Mouse (Mus musculus): ENCODE results near the gene Spatc1l. TPM values are rescaled to one million over a fixed set of nuclear protein-coding genes. Genes with fewer than 3 reads are reported as not detected.

Spatc1l gene
- not detected in 2 replicates for polyA plus RNA-seq (2015; fragmentation: Nextera tagmentation; extraction: Ambion mirVana)

- Histone ChIP-seq H3K4me2 (no peak within 1 kb of the TSS), H3K9ac (replicated peaks) (no peak within 1 kb of the TSS), H3K36me3 (no peaks in the 10 kb centered on the region), H3K27ac (replicated peaks) (no peak within 1 kb of the TSS), H3K4me1 (no peaks in the 10 kb centered on the region), H3K27me3 (replicated peaks) (no peaks in the 10 kb centered on the region), H3K4me3 (replicated peaks) (no peak within 1 kb of the TSS), H3K9me3 (replicated peaks) (no peaks in the 10 kb centered on the region)
- 88% methylated on average over 10 of the region's 10 CpGs for WGBS
- ATAC-seq (ENCODE audit: low FRiP score): no peak
Observed at GRCm38 (mm10) chr10:76561972-76562371, at the start of gene Spatc1l. Gene Spatc1l (plus strand): TSS chr10:76562272.

GRCm38 (mm10) chr10:76512965-76513583, 49.0 kb upstream of the Spatc1l start:
- Histone ChIP-seq H3K4me2 (no peak overlapping the region), H3K27me3 (replicated peaks) (no peaks in the 10 kb centered on the region), H3K27ac (replicated peaks) (no peak overlapping the region), H3K36me3 (peaks cover 82% of the 10 kb centered on the region), H3K9me3 (replicated peaks) (no peaks in the 10 kb centered on the region), H3K4me3 (replicated peaks) (no peak overlapping the region), H3K9ac (replicated peaks) (no peak overlapping the region), H3K4me1 (no peaks in the 10 kb centered on the region)
- no peak for ATAC-seq (ENCODE audit: low FRiP score)
- 46% methylated on average over 5 of the region's 5 CpGs for WGBS

DNA sequence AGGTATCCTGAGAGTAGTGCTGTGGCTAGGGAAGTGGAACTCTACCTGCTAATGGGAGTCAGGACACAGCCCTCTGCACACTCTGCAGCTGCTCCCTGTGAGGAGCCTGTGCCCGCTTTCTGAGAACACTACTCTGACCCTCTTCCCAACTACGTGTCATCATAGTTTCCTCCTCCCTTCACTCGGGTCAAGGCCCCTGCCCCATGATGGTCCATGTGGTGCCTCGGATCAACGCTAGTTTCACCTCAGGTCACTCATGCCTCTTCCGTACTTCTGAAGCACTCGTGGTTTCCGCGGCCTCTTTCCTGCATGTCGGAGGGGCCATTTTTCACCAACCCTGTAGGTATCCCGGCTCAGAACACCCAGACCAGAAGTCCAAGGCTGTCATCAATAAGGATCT, 31.1 kb upstream of the Spatc1l start:
- peak overlapping the region; percentile 47 for H3K9ac ChIP-seq (replicated peaks)
- H3K9me3 ChIP-seq (replicated peaks): no peaks in the 10 kb centered on the region
- 2% methylated on average over 11 of the region's 11 CpGs for WGBS
- H3K4me2 ChIP-seq: peak overlapping the region; percentile 81
- H3K27me3 ChIP-seq (replicated peaks): no peaks in the 10 kb centered on the region
- H3K36me3 ChIP-seq: peaks cover 18% of the 10 kb centered on the region
- peaks cover 37% of the 10 kb centered on the region for H3K4me1 ChIP-seq
- peak overlapping the region; percentile 69 for H3K27ac ChIP-seq (replicated peaks)
- ATAC-seq (ENCODE audit: low FRiP score): peak; percentile 60
- peak overlapping the region; percentile 84 for H3K4me3 ChIP-seq (replicated peaks)

- no peaks in the 10 kb centered on the region for H3K27me3 ChIP-seq (replicated peaks)
- peaks cover 37% of the 10 kb centered on the region for H3K4me1 ChIP-seq
- H3K4me3 ChIP-seq (replicated peaks): peak within 1 kb of the TSS; percentile 84
- H3K36me3 ChIP-seq: peaks cover 22% of the 10 kb centered on the region
- H3K9ac ChIP-seq (replicated peaks): peak within 1 kb of the TSS; percentile 75
- under 1% methylated on average over 37 of the region's 37 CpGs for WGBS
- peak; percentile 100 for ATAC-seq (ENCODE audit: low FRiP score)
- H3K4me2 ChIP-seq: peak within 1 kb of the TSS; percentile 81
- no peaks in the 10 kb centered on the region for H3K9me3 ChIP-seq (replicated peaks)
- H3K27ac ChIP-seq (replicated peaks): peak within 1 kb of the TSS; percentile 90
Observed at GRCm38 (mm10) chr10:76531375-76531774, 30.7 kb upstream of the Spatc1l start, which contains the start of gene Lss. Gene Lss (plus strand): TSS chr10:76531588.

- H3K36me3 ChIP-seq: peaks cover 26% of the 10 kb centered on the region
- H3K9ac ChIP-seq (replicated peaks): peak overlapping the region; percentile 75
- H3K4me2 ChIP-seq: peak overlapping the region; percentile 81
- peaks cover 37% of the 10 kb centered on the region for H3K4me1 ChIP-seq
- peak overlapping the region; percentile 90 for H3K27ac ChIP-seq (replicated peaks)
- H3K4me3 ChIP-seq (replicated peaks): peak overlapping the region; percentile 84
- no peaks in the 10 kb centered on the region for H3K9me3 ChIP-seq (replicated peaks)
- peak; percentile 40; the same call in 1 of the 2 replicates for ATAC-seq (ENCODE audit: low FRiP score)
- WGBS: 1% methylated on average over 14 of the region's 14 CpGs
- H3K27me3 ChIP-seq (replicated peaks): no peaks in the 10 kb centered on the region
Observed at GRCm38 (mm10) chr10:76531828-76532227, 30.2 kb upstream of the Spatc1l start.

DNA sequence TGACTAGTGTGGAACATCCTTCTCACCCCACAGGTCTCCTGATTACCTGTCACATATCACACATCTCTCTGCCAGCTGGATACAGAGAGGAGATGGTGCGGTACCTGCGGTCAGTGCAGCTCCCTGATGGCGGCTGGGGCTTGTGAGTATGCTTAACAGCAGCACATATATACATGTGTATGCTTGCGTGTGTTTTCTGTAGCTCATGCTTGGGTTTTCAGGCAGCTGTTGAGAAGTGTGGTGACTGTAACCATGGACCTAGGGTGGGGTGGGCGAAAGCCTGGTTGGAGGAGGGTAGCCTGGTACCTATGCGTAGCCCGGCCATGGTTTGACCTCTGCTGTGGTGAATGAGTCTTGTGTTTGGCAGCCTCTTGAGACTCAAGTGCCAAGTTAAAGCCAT, 26.5 kb upstream of the Spatc1l start:
- Histone ChIP-seq H3K4me3 (replicated peaks) (no peak overlapping the region), H3K9ac (replicated peaks) (no peak overlapping the region), H3K27me3 (replicated peaks) (no peaks in the 10 kb centered on the region), H3K4me1 (peaks cover 35% of the 10 kb centered on the region), H3K27ac (replicated peaks) (no peak overlapping the region), H3K4me2 (no peak overlapping the region), H3K9me3 (replicated peaks) (no peaks in the 10 kb centered on the region), H3K36me3 (peaks cover 60% of the 10 kb centered on the region)
- ATAC-seq (ENCODE audit: low FRiP score): no peak
- WGBS: 96% methylated on average over 7 of the region's 7 CpGs

DNA sequence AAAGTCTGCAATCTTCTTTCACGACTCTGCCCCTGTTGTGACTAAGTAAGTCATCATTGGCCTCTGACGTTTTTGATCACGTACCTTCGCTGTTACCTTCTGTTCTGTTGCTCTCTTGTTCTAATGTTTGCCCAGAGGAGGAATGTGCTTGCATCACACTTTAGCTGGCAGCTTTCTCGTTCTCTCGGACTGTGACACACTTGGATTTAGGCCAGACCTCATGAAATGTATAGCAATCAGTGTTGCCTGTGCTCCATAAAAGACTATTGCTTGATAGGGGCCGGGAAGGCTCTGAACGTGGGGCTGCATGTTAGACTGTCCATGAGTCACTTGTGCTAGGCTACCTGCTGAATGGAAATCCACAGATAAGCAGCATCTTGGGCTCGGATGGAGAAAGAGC, 24.5 kb upstream of the Spatc1l start:
- Histone ChIP-seq H3K36me3 (peaks cover 81% of the 10 kb centered on the region), H3K27ac (replicated peaks) (no peak overlapping the region), H3K4me1 (peaks cover 21% of the 10 kb centered on the region), H3K4me2 (no peak overlapping the region), H3K9ac (replicated peaks) (no peak overlapping the region), H3K27me3 (replicated peaks) (no peaks in the 10 kb centered on the region), H3K4me3 (replicated peaks) (no peak overlapping the region), H3K9me3 (replicated peaks) (no peaks in the 10 kb centered on the region)
- no peak for ATAC-seq (ENCODE audit: low FRiP score)
- WGBS: 86% methylated on average over 9 of the region's 9 CpGs

GRCm38 (mm10) chr10:76541336-76542085, 20.6 kb upstream of the Spatc1l start:
- H3K4me2 ChIP-seq: no peak overlapping the region
- H3K36me3 ChIP-seq: peaks cover 96% of the 10 kb centered on the region
- H3K9ac ChIP-seq (replicated peaks): no peak overlapping the region
- ATAC-seq (ENCODE audit: low FRiP score): no peak
- no peak overlapping the region for H3K4me3 ChIP-seq (replicated peaks)
- no peaks in the 10 kb centered on the region for H3K9me3 ChIP-seq (replicated peaks)
- no peaks in the 10 kb centered on the region for H3K4me1 ChIP-seq
- 96% methylated on average over 11 of the region's 11 CpGs for WGBS
- no peaks in the 10 kb centered on the region for H3K27me3 ChIP-seq (replicated peaks)
- no peak overlapping the region for H3K27ac ChIP-seq (replicated peaks)

GRCm38 (mm10) chr10:76542636-76543375, 19.3 kb upstream of the Spatc1l start:
- 88% methylated on average over 10 of the region's 10 CpGs for WGBS
- Histone ChIP-seq H3K9ac (replicated peaks) (no peak overlapping the region), H3K27me3 (replicated peaks) (no peaks in the 10 kb centered on the region), H3K27ac (replicated peaks) (no peak overlapping the region), H3K36me3 (peaks cover 97% of the 10 kb centered on the region), H3K9me3 (replicated peaks) (no peaks in the 10 kb centered on the region), H3K4me1 (no peaks in the 10 kb centered on the region), H3K4me3 (replicated peaks) (no peak overlapping the region), H3K4me2 (no peak overlapping the region)
- ATAC-seq (ENCODE audit: low FRiP score): no peak

- no peaks in the 10 kb centered on the region for H3K4me1 ChIP-seq
- H3K9ac ChIP-seq (replicated peaks): no peak overlapping the region
- H3K27me3 ChIP-seq (replicated peaks): no peaks in the 10 kb centered on the region
- no peaks in the 10 kb centered on the region for H3K9me3 ChIP-seq (replicated peaks)
- H3K36me3 ChIP-seq: peaks cover 98% of the 10 kb centered on the region
- 94% methylated on average over 8 of the region's 8 CpGs for WGBS
- no peak for ATAC-seq (ENCODE audit: low FRiP score)
- no peak overlapping the region for H3K4me2 ChIP-seq
- H3K27ac ChIP-seq (replicated peaks): no peak overlapping the region
- H3K4me3 ChIP-seq (replicated peaks): no peak overlapping the region
Observed at GRCm38 (mm10) chr10:76546566-76546965, 15.5 kb upstream of the Spatc1l start.

DNA sequence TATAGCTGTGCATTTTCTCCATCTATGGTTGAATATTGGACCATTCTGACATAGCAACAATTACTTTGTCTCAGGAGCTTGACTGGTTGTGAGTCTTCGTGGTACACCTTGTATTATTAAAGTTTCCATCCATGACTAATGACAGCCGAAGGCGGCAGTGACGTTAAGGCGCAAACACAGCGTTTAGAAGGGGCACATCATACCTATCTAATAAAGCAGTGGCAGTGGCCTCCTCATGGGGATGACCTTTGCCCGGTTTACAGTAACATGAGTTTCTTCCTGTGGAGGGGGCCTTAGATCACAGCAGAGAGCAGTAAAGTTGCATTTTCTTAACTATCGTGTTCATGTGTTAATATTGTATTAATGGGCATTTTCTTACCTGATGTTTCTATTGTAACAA, 13.9 kb upstream of the Spatc1l start:
- Histone ChIP-seq H3K9me3 (replicated peaks) (no peaks in the 10 kb centered on the region), H3K27me3 (replicated peaks) (no peaks in the 10 kb centered on the region), H3K27ac (replicated peaks) (no peak overlapping the region), H3K36me3 (peaks cover 98% of the 10 kb centered on the region), H3K9ac (replicated peaks) (no peak overlapping the region), H3K4me2 (no peak overlapping the region), H3K4me3 (replicated peaks) (no peak overlapping the region), H3K4me1 (no peaks in the 10 kb centered on the region)
- ATAC-seq (ENCODE audit: low FRiP score): no peak
- 95% methylated on average over 8 of the region's 8 CpGs for WGBS
